Mouse (Mus musculus) right cerebral cortex, postnatal 36 days (tissue): ENCODE measurements at regions not wholly inside any gene's neighbourhood (a gene's known extent, or its start where the extent isn't known, plus 50 kb on each side); places are given as distances from the start of the nearest gene placed in this dataset.
A peak's percentile ranks its signal among the peaks of the same experiment; 100 is the strongest.
"Not testable (repeated sequence)": the region's sequence is repeated elsewhere in the genome, so short reads cannot be mapped to it uniquely, and the experiment has no call there.

ENCODE experiments used
- DNase-seq, 2 experiments: peaks; one replicate each; pipeline ENCODE4 v3.0.0; 2022; ENCODE audit warnings: low spot score in 2 of 2, mixed read lengths in 1 of 2

- no peak for DNase-seq
These were observed 159.8 kb upstream of the Trpc7 start for GRCm38 (mm10) chr13:57055409-57056195.

GRCm38 (mm10) chr13:57053361-57053760 is 157.6 kb upstream of the Trpc7 start:
- DNase-seq: no peak

GRCm38 (mm10) chr13:57046130-57046529 is 150.3 kb upstream of the Trpc7 start:
- not testable (repeated sequence) for DNase-seq

- DNase-seq: no peak
These were observed 148.7 kb upstream of the Trpc7 start for GRCm38 (mm10) chr13:57044455-57044854.

GRCm38 (mm10) chr13:57043316-57043974 is 147.7 kb upstream of the Trpc7 start:
- DNase-seq: no peak

GRCm38 (mm10) chr13:57042514-57042913 is 146.7 kb upstream of the Trpc7 start:
- no peak for DNase-seq

GRCm38 (mm10) chr13:57032871-57033270 is 137.1 kb upstream of the Trpc7 start:
- no peak for DNase-seq

DNA sequence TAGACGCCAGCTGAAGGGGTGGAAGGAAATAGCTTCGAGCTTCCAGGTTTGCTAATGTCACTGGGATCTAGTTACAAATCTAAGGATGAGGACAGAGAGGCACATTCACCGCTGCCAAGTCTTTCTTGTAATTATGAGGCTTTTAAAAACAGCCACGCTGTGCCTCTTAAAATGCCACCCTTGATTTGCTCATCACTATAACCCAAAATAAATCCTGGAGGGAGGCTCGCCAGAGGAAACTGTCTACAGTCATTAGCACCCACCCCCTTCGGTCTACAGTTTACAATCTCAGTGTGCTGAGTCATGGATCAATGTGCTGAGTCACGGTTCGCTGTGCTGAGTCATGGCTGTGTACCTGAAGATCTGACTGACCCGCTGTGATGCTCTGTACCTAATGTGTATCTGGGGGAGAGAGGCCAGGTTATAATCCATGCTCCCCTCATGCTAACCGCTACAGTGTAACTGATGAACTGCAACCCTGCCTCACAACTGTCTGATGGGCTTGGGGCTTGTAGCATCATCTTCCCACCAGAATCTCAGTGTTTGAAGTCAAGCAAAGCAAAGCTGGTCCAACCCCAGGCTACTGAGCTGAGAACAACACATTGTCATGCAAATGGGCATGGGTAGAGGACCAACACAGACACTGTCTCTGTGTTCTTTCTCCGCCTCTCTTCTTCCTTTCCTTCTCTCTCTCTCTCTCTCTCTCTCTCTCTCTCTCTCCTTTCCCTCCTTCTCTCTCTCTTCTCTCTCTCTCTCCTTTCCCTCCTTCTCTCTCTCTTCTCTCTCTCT is 122.0 kb upstream of the Trpc7 start:
- peak; percentile 55 to 67 for DNase-seq

- no peak for DNase-seq
These were observed 120.9 kb upstream of the Trpc7 start for GRCm38 (mm10) chr13:57016465-57017272.

DNA sequence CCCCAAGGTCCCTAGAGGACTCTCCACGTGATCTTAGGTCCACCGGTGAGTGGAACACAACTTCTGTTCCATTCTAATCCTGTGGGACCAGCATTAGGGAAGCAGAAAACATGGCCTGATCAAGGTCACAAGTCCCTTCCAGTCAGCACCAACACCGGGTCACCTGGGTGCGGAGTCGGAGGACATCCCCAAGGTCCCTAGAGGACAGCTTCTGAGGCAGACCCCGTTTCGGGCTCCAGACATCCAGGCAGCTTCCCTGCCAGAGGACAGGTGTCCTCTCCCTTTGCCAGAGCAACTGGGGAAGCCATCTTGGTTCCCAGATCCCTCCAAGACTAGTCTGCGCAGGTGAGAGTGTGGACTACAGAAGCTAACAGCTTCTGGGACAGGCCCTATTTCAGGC is 111.4 kb upstream of the Trpc7 start:
- DNase-seq: not testable (repeated sequence)

- DNase-seq: no peak
These were observed 107.9 kb upstream of the Trpc7 start for GRCm38 (mm10) chr13:57003565-57004132.

DNA sequence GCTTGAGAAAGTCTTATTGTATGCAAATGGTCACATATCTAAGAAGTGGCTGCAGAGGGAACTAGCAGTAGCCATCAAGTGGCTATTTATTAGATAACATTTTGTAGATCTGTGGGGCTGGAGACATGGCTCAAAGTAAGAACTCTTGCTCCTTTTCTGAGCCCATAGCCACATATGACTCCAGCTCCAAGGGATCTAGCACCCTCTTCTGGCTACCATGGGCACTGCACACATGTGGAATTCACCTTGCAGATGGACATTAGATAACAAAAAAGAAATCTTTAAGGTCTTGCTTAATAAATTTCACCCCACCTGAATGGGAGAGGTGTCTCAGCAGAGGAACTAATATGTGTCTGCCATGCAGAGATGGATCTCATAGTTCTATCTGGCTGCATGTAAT is 96.2 kb upstream of the Trpc7 start:
- no peak for DNase-seq

- no peak for DNase-seq
These were observed 78.3 kb upstream of the Trpc7 start for GRCm38 (mm10) chr13:56974063-56974462.

GRCm38 (mm10) chr13:56955358-56955757 is 59.6 kb upstream of the Trpc7 start:
- no peak for DNase-seq

DNA sequence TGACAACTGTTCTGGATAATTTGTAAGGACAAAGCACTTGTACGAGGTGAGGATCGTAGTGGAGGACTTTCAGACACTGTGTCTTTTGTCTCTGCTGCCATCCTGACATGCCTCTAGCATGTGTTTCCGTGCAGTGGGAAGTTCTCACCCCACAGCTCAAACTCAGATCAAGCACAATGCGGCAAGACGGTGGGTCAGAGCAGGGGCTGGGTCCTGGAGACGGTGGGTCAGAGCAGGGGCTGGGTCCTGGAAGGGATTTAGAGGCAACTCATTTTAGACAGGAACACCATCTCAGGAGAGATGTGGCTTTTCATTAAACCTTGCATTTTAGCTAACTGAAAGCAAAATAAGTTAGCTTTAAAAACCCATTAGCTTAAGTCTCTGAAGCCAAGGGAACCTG is 52.3 kb upstream of the Trpc7 start:
- no peak for DNase-seq

DNA sequence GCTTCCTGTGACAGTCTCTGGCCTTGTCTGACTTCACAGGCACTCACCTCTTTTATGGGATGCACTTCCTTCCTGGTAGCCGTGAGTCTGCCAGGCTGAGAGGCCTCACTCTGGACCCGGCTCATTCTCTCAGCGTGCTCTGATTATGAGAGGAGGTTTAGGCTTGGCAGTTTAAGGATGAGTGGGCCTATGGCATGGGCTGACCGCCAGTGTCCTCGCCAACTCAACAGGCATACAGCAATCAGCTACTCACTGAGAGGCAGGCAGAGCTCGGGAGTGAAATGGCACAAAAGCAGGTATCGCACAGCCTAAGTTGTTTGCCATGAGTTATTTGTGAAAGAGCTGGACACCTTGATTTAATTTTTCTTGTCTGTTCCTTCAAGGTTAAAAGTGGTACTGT is 51.5 kb upstream of the Trpc7 start:
- no peak for DNase-seq
